Mouse (Mus musculus) ES-Bruce4 (cell line): ENCODE data around the gene Cckbr. TPM values are rescaled to one million over a fixed set of nuclear protein-coding genes. Genes with fewer than 3 reads are reported as not detected.
A peak's percentile ranks its signal among the peaks of the same experiment; 100 is the strongest.

Source experiments
- H3K27ac ChIP-seq: 2 replicates; pipeline ENCODE4 v1.5.1; 2012; ENCODE audit warnings: low read length, inconsistent platforms; ENCODE audit not compliant: insufficient read depth
- H3K27me3 ChIP-seq: 2 replicates; pipeline ENCODE4 v1.6.1; 2012; ENCODE audit warnings: mild to moderate bottlenecking, low read length, inconsistent platforms; ENCODE audit not compliant: control insufficient read depth, poor library complexity, insufficient read depth, severe bottlenecking
- H3K36me3 ChIP-seq: 2 replicates; pipeline ENCODE4 v1.6.1; 2012; ENCODE audit warnings: inconsistent platforms, mild to moderate bottlenecking, low read length, moderate library complexity; ENCODE audit not compliant: control insufficient read depth, poor library complexity, insufficient read depth, severe bottlenecking
- H3K4me1 ChIP-seq: one replicate; pipeline ENCODE4 v1.8.1; 2011; ENCODE audit warnings: low read length; ENCODE audit not compliant: control insufficient read depth, insufficient read depth
- H3K4me3 ChIP-seq: 2 replicates; pipeline ENCODE4 v1.5.1; 2011; ENCODE audit warnings: low read depth, mild to moderate bottlenecking, low read length
- H3K9ac ChIP-seq: 2 replicates; pipeline ENCODE4 v1.6.1; 2012; ENCODE audit warnings: low read depth, mild to moderate bottlenecking, inconsistent platforms; ENCODE audit not compliant: poor library complexity, severe bottlenecking
- H3K9me3 ChIP-seq: replicated peaks from 2 replicates; pipeline ENCODE4 v1.6.1; 2012; ENCODE audit warnings: mild to moderate bottlenecking, low read length, inconsistent platforms; ENCODE audit not compliant: control insufficient read depth, poor library complexity, insufficient read depth, severe bottlenecking
- CTCF ChIP-seq: IDR thresholded peaks from one replicate; pipeline ENCODE4 v1.8.1; 2011; ENCODE audit warnings: low read depth, low read length
- EP300 ChIP-seq: IDR thresholded peaks from 2 replicates; pipeline ENCODE4 v1.6.1; 2011; ENCODE audit warnings: low read depth, low read length; ENCODE audit not compliant: insufficient read depth
- POLR2A ChIP-seq: IDR thresholded peaks from one replicate; pipeline ENCODE4 v1.8.1; 2011; ENCODE audit warnings: low read length; ENCODE audit not compliant: insufficient read depth
- polyA plus RNA-seq: library from polyadenylated mRNA; stranded (reverse); fragments of >200 nt; gene quantifications from 2 replicates; pipeline ENCODE4 v1.2.4, GENCODE M21; 2011; ENCODE audit warnings: low read depth; ENCODE audit not compliant: missing spikeins, insufficient read depth, insufficient read length

Gene Cckbr
- polyA plus RNA-seq, 1 experiment: not detected

DNA sequence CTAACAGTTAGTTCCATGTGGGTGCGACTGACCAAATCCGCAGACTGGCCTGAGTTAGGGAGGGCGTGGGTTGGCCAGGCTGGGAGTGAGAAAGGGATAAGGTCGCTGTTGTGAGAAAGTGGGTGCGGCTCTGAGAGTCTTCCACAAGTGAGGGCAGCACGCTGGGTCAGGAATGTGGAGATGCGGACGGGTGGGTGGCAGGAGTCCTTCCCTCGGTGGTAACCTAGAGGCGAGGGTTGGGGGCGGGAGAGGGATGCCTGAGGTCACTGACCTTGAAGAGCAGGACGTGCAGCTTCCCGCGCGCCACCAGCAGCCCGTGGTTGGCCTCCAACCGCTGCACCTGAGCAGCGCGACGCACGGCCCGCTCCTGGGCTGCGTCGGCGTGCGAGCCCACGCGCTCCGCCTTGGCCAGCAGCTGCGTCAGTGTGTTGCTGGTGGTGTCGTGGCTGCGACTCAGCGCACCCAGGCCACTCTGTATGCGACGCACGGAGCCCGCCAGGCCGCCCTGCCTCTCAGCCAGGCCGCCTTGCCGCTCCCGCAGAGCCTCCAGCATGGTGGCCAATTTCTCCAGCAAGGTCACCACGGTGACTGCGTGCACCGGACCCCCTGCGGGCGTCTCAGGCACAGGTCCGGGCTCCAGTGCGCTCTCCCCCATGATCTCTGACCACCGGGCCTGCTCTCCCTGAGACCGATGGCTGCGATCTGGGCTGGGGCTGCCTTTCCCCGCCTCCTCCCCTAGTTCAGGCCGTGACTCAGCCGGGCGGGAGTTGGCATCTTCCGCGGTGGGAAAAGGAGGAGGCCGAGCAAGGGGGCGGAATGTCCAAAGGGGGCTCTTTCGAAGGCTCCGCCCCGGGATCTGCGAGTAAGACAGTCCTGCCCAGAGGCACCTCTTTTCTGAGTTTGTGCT, 56.2 kb downstream of the Cckbr start, which contains the start of gene Cavin3:
Gene Cavin3, minus strand, starts transcription at position 796 of the 907 bp plus-strand sequence.
- TF ChIP-seq POLR2A (no peak), EP300 (0 out of 2 replicates have a peak, but pooled peaks have one; percentile 12)
- no peaks in the 10 kb centered on the region for H3K4me1 ChIP-seq
- no peaks in the 10 kb centered on the region for H3K9me3 ChIP-seq
- peak within 1 kb of the TSS; percentile 45 for H3K4me3 ChIP-seq
- peak within 1 kb of the TSS; percentile 11 for H3K9ac ChIP-seq
- no peak within 1 kb of the TSS for H3K27ac ChIP-seq
- 0 out of 2 replicates have a peak, but pooled peaks cover 1% of the 10 kb centered on the region for H3K27me3 ChIP-seq
- no peaks in the 10 kb centered on the region for H3K36me3 ChIP-seq

GRCm38 (mm10) chr7:105482426-105482825, 56.9 kb downstream of the Cckbr start:
- TF ChIP-seq EP300 (no peak), CTCF (no peak), POLR2A (no peak)
- no peak overlapping the region for H3K27ac ChIP-seq
- H3K36me3 ChIP-seq: no peaks in the 10 kb centered on the region
- no peaks in the 10 kb centered on the region for H3K4me1 ChIP-seq
- no peaks in the 10 kb centered on the region for H3K9me3 ChIP-seq
- H3K9ac ChIP-seq: peak overlapping the region; percentile 11
- 0 out of 2 replicates have a peak, but pooled peaks cover 1% of the 10 kb centered on the region for H3K27me3 ChIP-seq
- H3K4me3 ChIP-seq: peak overlapping the region; percentile 45

DNA sequence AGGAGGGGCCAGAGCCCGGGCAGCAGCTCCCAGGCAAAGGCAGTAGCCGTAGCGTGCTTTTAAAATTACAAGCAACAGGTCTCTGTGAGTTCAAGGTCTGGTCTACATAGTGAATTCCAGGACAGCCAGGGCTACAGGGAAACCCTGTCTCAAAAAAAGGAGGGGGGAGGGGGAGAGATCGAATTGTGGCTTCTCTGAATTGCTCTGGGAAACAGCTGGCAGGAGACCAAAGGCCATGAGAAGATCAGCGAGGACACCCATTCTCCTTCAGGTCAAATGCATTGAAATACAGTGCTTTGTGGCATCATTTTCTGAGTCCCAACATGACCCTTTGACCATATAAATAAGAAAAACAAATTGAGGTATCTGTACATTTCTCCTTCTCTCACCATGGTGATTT, 59.5 kb downstream of the Cckbr start:
- H3K4me1 ChIP-seq: no peaks in the 10 kb centered on the region
- 0 out of 2 replicates have a peak, but pooled peaks cover 1% of the 10 kb centered on the region for H3K27me3 ChIP-seq
- H3K4me3 ChIP-seq: no peak overlapping the region
- no peak for TF ChIP-seq CTCF
- no peak for TF ChIP-seq EP300
- no peak for TF ChIP-seq POLR2A
- H3K27ac ChIP-seq: no peak overlapping the region
- H3K36me3 ChIP-seq: no peaks in the 10 kb centered on the region
- H3K9me3 ChIP-seq: no peaks in the 10 kb centered on the region
- no peak overlapping the region for H3K9ac ChIP-seq

DNA sequence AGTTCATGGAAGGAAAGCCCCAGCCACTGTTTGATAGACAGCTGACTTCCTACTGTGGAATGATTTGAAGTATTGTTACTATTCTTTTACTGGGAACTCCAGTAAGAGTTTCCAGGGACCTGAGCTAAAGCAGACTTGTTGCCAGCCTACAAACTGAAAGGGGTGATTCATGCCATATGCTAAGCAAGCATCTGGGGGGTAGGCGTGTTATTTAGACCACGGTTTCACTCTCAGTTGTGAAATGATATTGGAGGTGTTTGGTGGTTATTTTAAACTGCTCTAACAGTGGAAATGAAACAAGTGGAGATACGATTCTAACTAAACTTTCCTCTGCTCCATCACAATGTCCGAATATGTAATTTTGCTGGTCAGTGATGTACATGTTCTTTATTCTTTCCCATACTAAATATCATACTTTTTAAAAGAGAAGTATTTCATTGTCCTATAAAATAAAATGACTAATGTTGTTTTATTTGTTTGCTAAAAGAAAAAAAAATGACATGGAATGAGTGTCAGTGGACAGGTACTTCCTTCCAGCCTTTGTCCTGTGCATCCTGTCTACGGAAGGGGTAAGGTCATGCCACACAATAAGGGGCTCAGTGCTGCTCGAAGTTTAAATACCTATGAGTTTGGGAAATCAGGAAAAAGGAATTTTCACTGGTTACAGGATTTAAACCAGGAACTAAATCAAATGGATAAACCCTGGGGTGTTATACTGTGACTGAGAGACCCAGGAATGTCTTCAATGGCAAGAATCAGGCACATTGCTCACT, 61.8 kb downstream of the Cckbr start:
- no peak overlapping the region for H3K27ac ChIP-seq
- no peaks in the 10 kb centered on the region for H3K9me3 ChIP-seq
- no peaks in the 10 kb centered on the region for H3K36me3 ChIP-seq
- H3K4me1 ChIP-seq: no peaks in the 10 kb centered on the region
- no peak overlapping the region for H3K9ac ChIP-seq
- H3K27me3 ChIP-seq: no peaks in the 10 kb centered on the region
- TF ChIP-seq CTCF: no peak
- no peak for TF ChIP-seq EP300
- no peak for TF ChIP-seq POLR2A
- no peak overlapping the region for H3K4me3 ChIP-seq

DNA sequence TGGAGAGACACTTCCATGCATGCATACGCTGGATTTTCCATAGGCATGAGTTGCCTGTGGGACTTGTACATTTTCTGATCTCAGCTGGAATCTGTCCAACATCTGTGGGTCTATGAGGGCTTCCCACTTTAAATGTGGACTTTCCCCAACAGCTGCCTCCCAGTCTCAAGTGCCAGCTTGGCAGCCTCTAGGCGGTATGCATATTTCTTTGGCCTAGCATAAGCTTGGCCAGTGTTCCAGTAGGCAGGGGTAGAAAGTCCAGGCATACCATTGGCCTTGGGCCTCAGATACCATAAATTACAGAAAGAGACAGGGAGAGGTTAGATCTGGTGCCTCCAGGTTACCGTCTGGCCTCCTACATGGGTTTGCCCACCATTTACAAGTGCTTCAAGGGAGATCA, 72.3 kb downstream of the Cckbr start:
- Histone ChIP-seq H3K4me3 (no peak overlapping the region), H3K9ac (no peak overlapping the region), H3K27ac (no peak overlapping the region), H3K4me1 (no peaks in the 10 kb centered on the region), H3K9me3 (no peaks in the 10 kb centered on the region), H3K27me3 (no peaks in the 10 kb centered on the region), H3K36me3 (no peaks in the 10 kb centered on the region)
- TF ChIP-seq CTCF: no peak
- no peak for TF ChIP-seq EP300
- TF ChIP-seq POLR2A: no peak
